Mouse (Mus musculus) bone marrow macrophage, adult 2 months (primary cell): ENCODE measurements at regions not wholly inside any gene's neighbourhood (a gene's known extent, or its start where the extent isn't known, plus 50 kb on each side); places are given as distances from the start of the nearest gene placed in this dataset.

Source experiments
- CTCF ChIP-seq: IDR thresholded peaks from 2 replicates; pipeline ENCODE4 v1.5.1; 2012; ENCODE audit warnings: low read depth, mild to moderate bottlenecking, low read length, moderate library complexity
- POLR2A ChIP-seq: IDR thresholded peaks from 2 replicates; pipeline ENCODE4 v1.6.1; 2012; ENCODE audit warnings: mild to moderate bottlenecking, low read depth, low read length, borderline replicate concordance

DNA sequence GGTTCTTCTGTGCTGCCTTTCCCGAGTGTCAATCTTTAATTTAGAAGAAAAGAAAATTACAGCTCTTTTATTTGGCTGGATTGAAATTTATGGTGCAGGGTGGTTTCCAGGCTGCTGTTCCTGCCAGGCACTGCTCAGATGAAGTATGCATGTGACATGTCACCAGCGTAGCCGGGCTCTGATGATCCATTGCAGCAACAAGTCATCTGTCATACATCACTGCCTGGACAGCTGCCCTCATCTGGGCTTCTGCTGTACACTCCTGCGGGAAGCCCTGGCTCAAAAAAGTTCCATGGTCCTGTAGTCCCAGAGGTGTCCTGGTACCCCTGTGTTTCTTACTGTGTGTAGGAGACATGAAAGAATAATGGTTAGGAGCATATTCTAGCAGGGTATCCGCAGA is 773.0 kb downstream of the Kcnj2 start:
- TF ChIP-seq CTCF = no peak
- TF ChIP-seq POLR2A = no peak
